Mouse (Mus musculus): ENCODE measurements at regions not wholly inside any gene's neighbourhood (a gene's known extent, or its start where the extent isn't known, plus 50 kb on each side); places are given as distances from the start of the nearest gene placed in this dataset.

DNA sequence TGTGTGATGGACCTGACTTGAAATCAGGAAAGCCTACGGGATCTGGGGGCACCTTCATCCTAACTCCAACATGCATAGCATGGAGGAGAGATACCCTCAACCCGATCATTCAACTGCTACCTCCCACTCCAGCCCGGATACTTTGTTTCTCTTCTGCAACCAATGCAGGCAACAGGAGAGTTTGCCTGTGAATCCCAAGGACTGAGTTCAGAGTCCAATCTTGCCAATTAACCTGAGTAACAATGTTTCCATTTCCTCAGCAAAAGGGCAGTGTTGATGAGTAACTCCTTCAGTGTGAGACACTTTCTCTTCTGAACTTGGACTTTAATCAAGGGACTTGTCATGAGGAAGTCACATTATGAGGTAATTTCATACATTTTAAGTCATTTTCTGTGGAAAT is 129.1 kb upstream of the Gdf10 start:
- DNase-seq (ENCODE audit: low spot score in 2 of 2): no peak

- no peak for DNase-seq (ENCODE audit: low spot score in 2 of 2)
Observed at GRCm38 (mm10) chr14:33797551-33798303, 125.7 kb upstream of the Gdf10 start.

DNA sequence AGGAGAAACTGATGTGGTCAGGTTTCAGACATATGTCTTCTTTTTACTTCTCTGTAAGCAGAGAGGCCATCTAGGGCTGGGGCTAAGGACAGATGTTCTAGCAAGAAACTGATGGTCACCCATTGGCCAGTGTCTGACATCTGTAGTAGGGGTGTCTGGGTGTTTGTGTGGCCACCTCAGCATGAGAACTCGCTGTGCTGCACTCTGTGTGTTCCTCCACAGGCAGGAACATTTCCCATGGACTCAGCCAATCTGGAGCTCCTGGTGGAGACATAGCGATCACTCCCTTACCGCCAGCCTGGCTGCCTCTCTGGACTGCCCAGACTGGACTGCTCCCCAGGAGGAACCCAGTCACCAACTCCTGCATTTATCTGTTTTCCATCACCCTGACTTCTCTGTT is 119.1 kb upstream of the Gdf10 start:
- no peak for DNase-seq (ENCODE audit: low spot score in 2 of 2)

- no peak for DNase-seq (ENCODE audit: low spot score in 2 of 2)
Observed at GRCm38 (mm10) chr14:33804721-33805120, 118.7 kb upstream of the Gdf10 start.

DNA sequence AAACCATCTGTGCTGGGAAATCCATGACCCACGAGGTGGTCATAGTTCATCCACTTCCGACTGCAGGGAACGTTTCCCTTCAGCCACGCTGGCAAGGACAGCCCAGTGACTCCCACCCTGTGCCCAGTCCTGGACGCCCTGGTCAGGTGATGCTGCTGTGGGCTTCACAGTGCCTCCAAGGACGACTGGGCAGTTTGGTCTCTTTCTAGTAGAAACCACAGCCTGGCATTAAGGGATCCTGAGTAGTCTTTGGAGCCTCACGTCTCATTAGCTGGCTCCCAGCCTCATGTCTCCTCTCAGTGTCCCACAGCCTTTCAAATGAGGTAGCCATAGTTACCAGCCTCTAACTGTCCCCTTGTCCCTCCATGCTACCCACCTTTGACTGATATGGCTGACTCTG is 116.2 kb upstream of the Gdf10 start:
- DNase-seq (ENCODE audit: low spot score in 2 of 2): no peak

DNA sequence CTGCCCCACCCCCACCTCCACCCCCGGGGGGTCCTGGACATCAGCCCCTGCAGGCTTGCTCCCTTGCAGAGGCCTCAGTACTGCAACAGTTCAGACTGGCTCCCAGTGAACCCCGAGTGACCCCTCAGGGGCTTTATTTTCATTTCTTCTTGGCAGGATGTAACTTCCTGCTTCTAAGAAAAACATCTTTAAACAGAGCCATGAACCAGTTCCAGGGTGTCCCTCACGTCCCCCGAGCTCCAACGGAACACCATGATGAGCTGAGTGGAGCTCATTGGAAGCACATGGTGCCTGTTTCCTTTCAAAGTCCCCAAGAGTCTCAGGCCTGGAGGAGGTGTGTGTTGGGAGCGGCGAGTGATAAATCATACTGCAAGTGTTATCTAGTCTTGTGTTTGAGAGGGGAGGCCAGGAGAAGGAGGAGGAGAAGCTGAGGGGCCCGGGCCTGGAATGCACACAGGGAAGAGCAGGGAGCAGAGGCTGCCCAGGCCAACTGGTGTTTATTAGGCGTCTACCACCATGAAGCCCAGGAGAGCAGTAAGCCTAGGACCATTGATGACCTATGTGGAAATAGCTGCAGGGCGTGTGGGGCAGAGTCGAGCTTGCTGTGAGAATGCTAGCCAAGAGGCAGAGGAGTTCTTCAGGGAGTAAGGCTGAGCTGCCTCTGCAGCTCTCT is 114.7 kb upstream of the Gdf10 start:
- DNase-seq (ENCODE audit: low spot score in 2 of 2): no peak

DNA sequence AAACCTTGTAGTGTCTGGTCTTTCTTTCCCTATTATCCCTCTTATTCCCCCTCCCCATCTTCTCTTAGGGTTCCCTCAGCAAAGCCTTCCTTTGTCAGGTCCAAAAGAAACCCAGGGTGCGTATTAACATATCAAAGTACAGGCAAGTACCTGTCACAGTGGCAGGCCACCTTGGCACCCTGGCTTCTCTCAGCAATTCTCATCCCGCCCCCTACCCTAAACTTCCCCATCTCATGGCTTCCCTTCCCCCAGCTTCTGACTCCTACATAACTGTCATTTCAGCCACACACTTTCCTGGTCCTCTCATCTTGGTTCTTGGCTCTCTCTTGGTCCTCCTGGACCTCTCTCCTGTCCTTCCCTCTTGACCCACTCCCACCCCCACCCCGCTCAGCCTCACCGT is 112.8 kb upstream of the Gdf10 start:
- DNase-seq (ENCODE audit: low spot score in 2 of 2): no peak

- DNase-seq (ENCODE audit: low spot score in 2 of 2): no peak
Observed at GRCm38 (mm10) chr14:33811241-33811640, 112.1 kb upstream of the Gdf10 start.

- no peak for DNase-seq (ENCODE audit: low spot score in 2 of 2)
Observed at GRCm38 (mm10) chr14:33812266-33812665, 111.1 kb upstream of the Gdf10 start.

DNA sequence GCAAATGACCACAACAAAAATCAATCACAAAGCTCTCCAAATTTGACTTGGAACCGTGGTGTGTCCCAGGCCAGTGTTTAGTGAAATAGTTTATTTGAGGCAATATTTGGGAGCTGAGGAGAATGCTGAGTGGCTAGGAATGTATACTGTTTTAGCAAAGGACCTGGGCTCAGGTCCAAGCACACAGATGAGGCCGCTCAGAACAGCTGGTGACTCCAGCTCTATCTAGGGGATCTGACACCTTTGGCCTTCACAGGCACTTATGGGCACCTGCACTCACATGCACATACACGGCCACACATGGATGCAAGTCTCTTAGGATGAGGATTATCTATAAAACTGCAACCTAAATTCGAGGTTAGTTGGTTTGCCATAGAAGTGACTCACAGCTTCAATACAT is 110.6 kb upstream of the Gdf10 start:
- no peak for DNase-seq (ENCODE audit: low spot score in 2 of 2)

- no peak for DNase-seq (ENCODE audit: low spot score in 2 of 2)
Observed at GRCm38 (mm10) chr14:33813274-33813673, 110.1 kb upstream of the Gdf10 start.

DNA sequence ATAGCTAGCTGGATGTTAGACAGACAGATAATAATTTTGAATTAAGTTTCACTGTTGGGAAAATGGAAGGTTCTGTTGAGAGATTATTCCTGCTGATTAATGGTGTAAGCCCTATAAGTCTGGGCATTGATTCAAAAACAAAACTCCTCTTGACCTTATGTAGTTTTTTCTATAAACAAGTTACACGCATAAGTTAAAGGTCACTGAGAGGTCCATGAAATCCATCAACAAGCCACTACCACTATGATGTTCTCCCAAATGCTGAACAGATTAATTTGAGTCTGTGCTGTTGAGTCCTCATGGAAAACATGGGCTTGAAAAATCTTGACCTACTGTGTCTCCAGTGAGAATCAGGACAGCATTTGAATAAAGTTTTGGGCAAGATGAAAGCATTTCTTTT is 109.3 kb upstream of the Gdf10 start:
- no peak for DNase-seq (ENCODE audit: low spot score in 2 of 2)

- DNase-seq (ENCODE audit: low spot score in 2 of 2): no peak
Observed at GRCm38 (mm10) chr14:33814599-33814998, 108.8 kb upstream of the Gdf10 start.

GRCm38 (mm10) chr14:33820541-33821260 is 102.7 kb upstream of the Gdf10 start:
- no peak for DNase-seq (ENCODE audit: low spot score in 2 of 2)

GRCm38 (mm10) chr14:33821436-33821835 is 102.0 kb upstream of the Gdf10 start:
- no peak for DNase-seq (ENCODE audit: low spot score in 2 of 2)

DNA sequence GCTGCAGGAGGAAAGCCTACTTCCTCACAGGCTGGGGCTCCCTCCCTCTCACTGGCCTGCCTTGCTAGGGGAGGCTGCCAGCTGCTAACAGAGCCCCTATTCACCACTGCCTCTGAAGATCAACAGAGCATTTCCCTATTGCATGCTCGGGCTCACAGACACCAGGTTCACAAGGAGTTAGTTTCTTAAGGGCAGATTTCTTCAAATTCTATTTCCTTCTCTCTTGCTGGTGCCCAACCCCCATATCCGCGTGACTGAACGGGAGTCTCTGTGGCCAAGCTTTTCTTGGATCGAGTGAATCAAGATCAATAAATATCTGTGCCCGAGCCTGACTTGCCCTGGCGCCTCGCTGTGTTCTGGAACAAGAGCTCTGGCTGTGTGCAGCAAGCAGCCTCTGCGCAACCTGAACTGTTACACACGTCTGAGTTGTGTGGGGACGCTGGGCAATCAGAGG is 98.9 kb upstream of the Gdf10 start:
- DNase-seq (ENCODE audit: low spot score in 2 of 2): no peak

- DNase-seq (ENCODE audit: low spot score in 2 of 2): no peak
Observed at GRCm38 (mm10) chr14:33826003-33826644, 97.3 kb upstream of the Gdf10 start.

DNA sequence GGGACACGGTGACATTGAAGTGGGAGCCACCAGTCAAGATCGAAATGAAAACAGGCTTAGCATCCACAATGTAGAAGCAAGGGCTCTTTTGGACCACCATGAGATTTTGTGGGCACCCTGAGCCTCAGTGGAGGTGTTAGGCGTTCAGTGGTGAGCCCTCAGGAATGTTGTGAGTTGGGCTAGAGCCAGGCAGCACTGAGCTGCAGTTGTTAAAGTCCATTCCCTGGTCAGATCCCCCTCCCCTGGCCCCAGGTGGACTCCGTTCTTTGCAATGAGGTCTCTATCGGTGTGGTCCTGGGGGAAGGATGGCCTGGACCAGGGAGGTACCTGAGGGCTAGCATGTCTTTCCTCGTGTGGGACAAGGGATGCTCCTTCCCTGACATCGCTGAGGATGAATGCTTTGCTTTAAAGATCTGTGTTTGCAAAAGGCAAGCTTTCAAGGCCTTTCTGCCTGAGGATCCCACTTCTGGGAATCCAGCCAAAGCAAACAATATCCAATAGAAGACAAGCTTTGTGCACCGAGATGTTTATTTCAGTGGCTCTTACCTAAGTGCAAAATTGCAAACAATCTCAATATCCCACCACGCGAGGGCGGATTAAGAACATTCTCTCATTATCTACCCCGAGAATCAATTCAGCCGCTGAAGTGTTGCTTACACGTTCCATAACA is 90.6 kb upstream of the Gdf10 start:
- DNase-seq (ENCODE audit: low spot score in 2 of 2): no peak

DNA sequence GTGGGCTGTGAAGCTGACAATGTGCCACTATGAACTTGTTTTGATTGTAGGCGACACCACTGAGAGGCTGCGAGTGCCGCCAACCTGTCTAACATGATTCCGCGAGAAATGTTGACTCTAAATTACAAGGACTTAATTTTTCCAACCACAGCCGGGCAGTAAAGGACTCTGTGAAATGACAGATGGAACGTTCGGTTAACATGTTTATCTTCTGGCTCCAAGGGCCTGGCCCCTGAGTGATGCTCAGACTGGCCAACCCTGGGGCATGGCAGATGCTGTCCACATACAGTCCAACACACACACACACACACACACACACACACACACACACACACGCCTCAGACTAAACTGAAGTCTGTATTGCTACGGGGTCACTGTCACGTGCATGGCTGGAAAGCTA is 87.0 kb upstream of the Gdf10 start:
- DNase-seq (ENCODE audit: low spot score in 2 of 2): no peak

- DNase-seq (ENCODE audit: low spot score in 2 of 2): no peak
Observed at GRCm38 (mm10) chr14:33841821-33842220, 81.6 kb upstream of the Gdf10 start.

- no peak for DNase-seq (ENCODE audit: low spot score in 2 of 2)
Observed at GRCm38 (mm10) chr14:33853499-33853898, 69.9 kb upstream of the Gdf10 start.

Measured in adrenal gland, postnatal 4 days (tissue).